Mouse (Mus musculus) adrenal gland, postnatal 4 days (tissue): Measurements from ENCODE around the gene Fbxo4. TPM values are rescaled to one million over a fixed set of nuclear protein-coding genes. Genes with fewer than 3 reads are reported as not detected.

Experiments
- DNase-seq, 2 experiments: peaks; one replicate each; pipeline ENCODE4 v3.0.0; 2021 to 2022; ENCODE audit warnings: low spot score in 2 of 2, mixed read lengths in 2 of 2
- long read RNA-seq, 2 experiments: library from polyadenylated mRNA; stranded (forward); transcript quantifications; one replicate each; pipeline ENCODE4 v2.0.0; 2021
- total RNA-seq, 2 experiments: library from RNA; stranded (reverse); gene quantifications; 2 replicates each; pipeline ENCODE4 v1.2.3; 2021

Fbxo4 gene
- total RNA-seq: 10 to 100 TPM; 19.0 to 19.4 TPM
- long read RNA-seq, experiment 1, transcript Fbxo4-201 (7 exons, 1,565 nt): major isoform, 21 of 28 reads
- long read RNA-seq, experiment 1, partial matches to known transcripts: 5 of 28 reads
- long read RNA-seq, experiment 1, other reads (novel, unspliced or antisense): 2 of 28 reads
- long read RNA-seq, experiment 2, transcript Fbxo4-201 (7 exons, 1,565 nt): major isoform, 41 of 48 reads
- long read RNA-seq, experiment 2, partial matches to known transcripts: 4 of 48 reads
- long read RNA-seq, experiment 2, other reads (novel, unspliced or antisense): 3 of 48 reads

DNA sequence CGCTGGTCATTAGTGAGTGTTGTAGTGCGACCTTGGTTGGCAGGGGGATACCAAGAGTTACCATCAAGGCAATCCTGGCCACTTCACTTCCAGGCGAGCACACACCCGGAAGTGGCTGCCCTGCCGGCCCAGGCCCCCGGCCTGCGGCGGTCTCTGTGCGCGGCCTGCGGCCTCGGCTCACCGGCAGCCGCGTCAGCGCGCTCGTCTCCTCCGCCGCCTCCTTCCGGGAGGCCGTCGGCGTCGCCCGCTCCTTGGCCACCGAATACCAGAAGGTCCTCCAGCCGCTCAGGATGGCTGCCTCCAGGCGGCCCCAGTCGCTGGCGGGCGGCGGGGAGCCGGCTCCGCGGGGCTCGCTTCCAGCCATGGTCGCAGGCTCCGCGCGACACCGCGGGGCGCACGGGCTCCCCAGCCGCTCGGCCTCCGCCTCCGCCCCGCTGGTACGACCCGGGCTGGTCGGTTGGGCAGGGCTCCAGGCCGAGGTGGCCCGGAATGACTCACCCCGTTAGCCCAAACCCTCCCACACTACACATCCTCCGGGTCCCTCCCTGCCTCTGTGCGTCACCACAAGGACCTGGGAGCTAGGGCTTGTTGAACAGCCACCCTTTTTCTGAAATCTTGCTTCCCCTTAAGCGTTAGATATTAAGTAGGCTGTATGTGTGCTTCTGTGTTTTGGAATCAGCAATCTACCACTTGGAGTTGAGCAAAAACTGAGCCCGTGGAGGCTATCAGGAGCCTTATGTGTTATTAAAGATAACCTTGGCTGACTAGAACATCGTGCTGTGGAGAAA lies at the start of gene Fbxo4:
Gene Fbxo4 (minus strand): TSS at position 513 of the 788 bp plus-strand sequence.
- DNase-seq: peak; percentile 59 to 69

DNA sequence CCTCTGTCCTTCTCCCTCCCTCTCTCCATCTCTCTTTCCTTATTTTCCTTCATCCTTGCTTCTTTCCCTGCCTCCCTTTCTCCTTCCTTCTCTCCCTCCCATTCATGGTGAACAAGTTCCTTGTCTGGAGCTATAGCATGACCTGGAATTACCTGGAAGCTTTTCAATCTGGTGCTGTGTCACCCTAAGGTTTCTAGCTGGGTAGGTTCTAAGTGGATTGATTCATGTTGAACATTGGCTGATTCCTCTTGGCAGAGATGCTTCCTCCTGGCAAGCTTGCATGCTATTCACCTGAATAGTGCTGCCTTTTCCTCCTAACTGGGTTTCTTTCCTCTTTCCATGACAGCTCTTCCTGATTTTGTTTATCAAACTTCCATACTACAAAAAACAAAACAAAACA lies 49.6 kb upstream of the Fbxo4 start:
- no peak for DNase-seq

DNA sequence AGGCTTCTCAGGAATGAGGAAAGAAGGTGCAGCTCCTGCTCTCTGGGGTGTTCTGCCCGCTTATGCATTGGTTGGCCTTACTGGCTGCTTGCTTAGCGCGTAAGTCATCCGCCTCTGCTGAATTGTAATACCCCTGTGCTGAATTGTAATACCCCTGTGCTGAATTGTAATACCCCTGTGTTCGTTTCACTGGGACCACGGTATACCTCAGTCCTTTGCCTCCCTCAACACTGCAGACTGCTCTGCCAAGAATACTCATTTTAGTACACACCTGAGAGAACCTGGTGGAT lies 49.0 kb upstream of the Fbxo4 start:
- DNase-seq: no peak

GRCm38 (mm10) chr15:4027671-4028410 lies 48.5 kb upstream of the Fbxo4 start:
- DNase-seq: no peak

- peak; percentile 31 to 56 for DNase-seq
These were observed 47.6 kb upstream of the Fbxo4 start for GRCm38 (mm10) chr15:4026831-4027584.

GRCm38 (mm10) chr15:4026231-4026773 lies 46.9 kb upstream of the Fbxo4 start, which contains the start of gene Oxct1:
Oxct1 (plus strand) TSS chr15:4026383.
- DNase-seq: peak; percentile 40 to 69

GRCm38 (mm10) chr15:4025508-4025904 lies 46.1 kb upstream of the Fbxo4 start:
- no peak for DNase-seq

GRCm38 (mm10) chr15:4024726-4025507 lies 45.5 kb upstream of the Fbxo4 start:
- DNase-seq: no peak

DNA sequence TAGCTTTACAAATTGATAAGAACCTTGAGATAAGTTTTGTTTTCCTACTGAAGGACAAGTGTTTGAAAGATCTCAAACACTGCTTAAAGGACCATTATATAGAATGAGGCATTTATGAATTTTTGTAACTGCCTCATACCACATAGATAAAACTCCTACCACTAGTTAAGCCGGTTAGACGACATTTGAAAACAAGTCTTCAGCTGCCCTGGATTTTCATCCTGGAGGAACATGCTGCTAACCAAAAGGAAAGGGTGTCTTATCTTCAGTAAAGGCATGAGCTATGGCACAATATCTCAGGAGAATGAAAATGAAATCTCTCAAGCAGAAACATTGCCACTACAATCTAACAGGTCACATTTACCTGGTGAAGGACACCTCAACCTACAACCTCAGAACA lies 44.4 kb upstream of the Fbxo4 start:
- no peak for DNase-seq

- no peak for DNase-seq
These were observed 41.3 kb upstream of the Fbxo4 start for GRCm38 (mm10) chr15:4020711-4021110.

DNA sequence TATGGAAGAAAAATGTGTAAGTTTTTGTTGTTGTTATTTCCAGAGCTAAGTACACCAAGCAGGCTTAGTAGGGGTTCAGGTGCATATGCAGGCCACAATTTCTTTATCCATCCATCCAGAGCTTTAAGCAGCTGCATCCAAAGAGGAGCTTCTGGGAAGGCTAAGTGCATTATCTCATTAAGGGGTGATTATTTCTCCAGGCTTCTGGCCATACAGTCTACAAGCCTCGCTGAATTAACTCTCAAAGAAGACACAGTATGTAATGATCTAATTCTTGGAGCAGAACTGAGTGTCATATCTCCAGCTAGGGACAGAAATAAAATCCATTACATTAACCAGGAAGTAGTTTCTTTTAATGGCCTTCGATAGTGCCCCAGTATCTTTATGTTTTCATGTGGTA lies 34.5 kb upstream of the Fbxo4 start:
- DNase-seq: no peak

DNA sequence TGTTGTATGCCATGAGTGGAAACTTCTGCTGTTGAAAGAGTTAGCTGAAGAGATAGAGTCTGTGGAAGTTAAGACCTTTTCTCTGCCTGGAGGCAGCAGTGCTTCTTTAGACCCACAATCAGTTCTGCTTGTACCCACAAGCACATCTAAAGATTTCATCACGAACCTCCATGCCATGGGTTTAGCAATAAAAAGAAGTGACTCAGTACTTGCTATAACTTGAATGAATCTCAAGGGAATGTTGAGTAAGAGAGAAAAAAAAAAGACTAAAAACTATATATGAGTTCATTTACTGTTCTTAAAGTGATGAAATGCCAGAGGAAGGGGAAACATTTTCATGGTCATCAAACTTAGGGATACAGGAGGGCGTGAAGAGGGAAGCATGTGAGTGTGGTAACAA lies 21.2 kb upstream of the Fbxo4 start:
- no peak for DNase-seq

DNA sequence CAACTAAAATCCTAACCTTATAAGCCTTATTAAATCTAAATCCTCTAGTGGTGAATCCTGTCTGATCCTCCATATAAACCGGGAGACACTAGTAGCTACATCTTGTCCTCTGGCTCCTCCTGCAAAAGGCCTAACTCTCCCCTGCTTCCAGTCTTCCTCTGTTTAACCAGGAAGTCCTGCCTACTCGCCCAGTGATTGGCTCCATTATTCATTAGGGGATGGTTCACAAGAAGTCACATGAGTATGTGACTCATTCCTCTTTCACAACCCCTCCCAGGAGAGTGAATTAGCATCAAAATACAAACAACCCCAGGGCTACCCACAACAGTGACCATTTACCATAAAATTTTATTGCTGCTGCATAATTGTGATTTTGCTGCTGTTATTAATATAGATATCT lies 19.8 kb upstream of the Fbxo4 start:
- DNase-seq: no peak

- no peak for DNase-seq
These were observed 17.1 kb upstream of the Fbxo4 start for GRCm38 (mm10) chr15:3996267-3997010.

GRCm38 (mm10) chr15:3995448-3996266 lies 16.3 kb upstream of the Fbxo4 start, which contains the start of gene AW549877:
AW549877 (minus strand) TSS chr15:3995744.
- peak; percentile 92 to 95 for DNase-seq

GRCm38 (mm10) chr15:3994852-3995447 lies 15.6 kb upstream of the Fbxo4 start:
- no peak for DNase-seq

- peak in 1 of 2 experiments; percentile 12 for DNase-seq
These were observed 8.6 kb upstream of the Fbxo4 start for GRCm38 (mm10) chr15:3987981-3988380.

DNA sequence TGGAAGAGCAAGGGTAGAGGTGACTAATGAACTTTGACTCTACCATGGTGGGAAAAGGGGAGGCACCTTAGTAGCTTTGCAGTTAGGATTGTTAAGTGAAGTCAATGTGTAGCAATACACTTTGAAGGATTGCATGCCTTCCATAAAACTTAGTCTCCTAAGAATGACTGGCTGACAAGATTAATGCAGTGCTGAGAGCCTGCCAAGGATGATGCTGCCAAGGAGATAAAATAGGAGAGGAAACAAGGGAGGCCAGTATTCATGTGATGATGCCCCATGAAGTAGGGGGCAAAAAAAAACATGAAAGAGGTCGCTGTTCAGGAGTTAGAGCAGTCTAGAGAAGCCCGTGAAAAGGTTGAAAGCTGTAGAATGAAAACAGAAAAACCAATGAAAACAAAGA lies 5.5 kb upstream of the Fbxo4 start:
- DNase-seq: no peak
